Mouse (Mus musculus): ENCODE data around the gene Higd1a. TPM values are rescaled to one million over a fixed set of nuclear protein-coding genes. Genes with fewer than 3 reads are reported as not detected.

Higd1a gene
- polyA plus RNA-seq, 1 experiment from 2014 or later, result 144 TPM

DNA sequence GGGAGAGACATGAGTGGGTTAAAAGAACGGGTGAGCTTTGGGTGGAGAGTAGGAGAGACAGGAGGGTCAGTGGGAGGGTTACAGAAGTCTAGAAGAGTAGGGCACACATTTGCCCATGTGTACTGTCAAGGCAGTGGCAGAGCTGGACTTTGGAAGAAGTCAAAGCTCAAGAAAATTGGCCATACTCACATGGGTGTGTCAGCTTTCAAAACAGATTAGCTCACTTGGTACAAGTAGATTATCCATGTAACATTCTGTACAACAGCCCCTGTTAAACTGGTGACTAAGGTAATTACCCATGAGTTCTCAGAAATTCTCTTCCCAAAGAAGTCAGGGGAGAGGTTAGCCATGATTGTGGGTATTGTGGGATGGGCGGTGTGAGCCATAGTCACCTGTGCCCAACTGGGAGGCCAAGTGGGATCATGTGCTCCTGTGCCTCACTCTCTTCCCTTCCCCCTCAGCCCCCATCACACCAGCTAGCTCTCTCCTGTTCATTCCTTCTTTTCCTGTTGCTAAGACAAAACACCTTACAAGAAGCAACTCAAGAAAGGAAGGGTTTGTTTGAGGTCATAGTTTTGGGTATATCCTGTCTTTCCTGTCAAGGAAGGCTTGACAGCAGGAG is 14.0 kb upstream of the Higd1a start:
- WGBS, result 89% methylated on average over 2 of the region's 2 CpGs

DNA sequence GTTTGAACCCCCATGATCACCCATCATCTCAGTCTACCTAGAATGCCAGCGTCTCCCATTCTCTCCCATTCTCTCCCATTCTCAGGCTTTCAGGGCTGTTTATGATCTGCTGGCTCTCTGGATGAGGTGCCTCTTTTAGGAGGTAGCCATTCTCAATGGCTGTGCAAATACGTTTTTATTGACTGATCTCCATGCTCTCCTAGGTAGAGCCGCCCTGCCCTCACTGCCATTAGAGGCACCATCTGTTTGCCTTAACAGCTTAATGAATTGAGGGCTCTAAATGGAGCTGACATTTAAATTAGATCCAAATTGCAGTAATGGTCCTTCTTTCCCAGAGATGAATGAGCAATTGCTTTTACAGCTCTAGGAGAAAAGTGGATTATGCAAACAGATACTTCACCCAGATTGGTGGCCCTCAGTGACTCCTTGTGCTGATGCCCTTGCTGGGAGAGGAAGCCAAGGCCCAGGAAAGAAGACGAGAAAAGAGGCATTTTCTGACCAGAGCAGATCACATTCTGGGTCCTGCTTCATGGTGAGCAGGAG is 11.9 kb upstream of the Higd1a start:
- H3K36me3 ChIP-seq, result no peaks in the 10 kb centered on the region
- H3K4me3 ChIP-seq, result no peak overlapping the region
- no peak overlapping the region for H3K4me2 ChIP-seq
- H3K9me3 ChIP-seq, result no peaks in the 10 kb centered on the region
- no peak overlapping the region for H3K9ac ChIP-seq
- peaks cover 22% of the 10 kb centered on the region for H3K4me1 ChIP-seq (replicated peaks)
- peak overlapping the region; percentile 45; the same call in 1 of the 2 replicates for H3K27ac ChIP-seq
- ATAC-seq (ENCODE audit: low FRiP score), result no peak
- H3K27me3 ChIP-seq, result 0 out of 2 replicates have a peak, but pooled peaks cover 3% of the 10 kb centered on the region
- WGBS, result 49% methylated on average over 4 of the region's 4 CpGs

More for the DNA sequence above, 14.0 kb upstream of the Higd1a start:
- Histone ChIP-seq H3K27ac (no peak overlapping the region), H3K4me3 (no peak overlapping the region), H3K36me3 (no peaks in the 10 kb centered on the region), H3K4me1 (replicated peaks) (peaks cover 16% of the 10 kb centered on the region), H3K9me3 (no peaks in the 10 kb centered on the region), H3K27me3 (0 out of 2 replicates have a peak, but pooled peaks cover 3% of the 10 kb centered on the region), H3K4me2 (no peak overlapping the region), H3K9ac (no peak overlapping the region)
- no peak for ATAC-seq (ENCODE audit: low FRiP score)

DNA sequence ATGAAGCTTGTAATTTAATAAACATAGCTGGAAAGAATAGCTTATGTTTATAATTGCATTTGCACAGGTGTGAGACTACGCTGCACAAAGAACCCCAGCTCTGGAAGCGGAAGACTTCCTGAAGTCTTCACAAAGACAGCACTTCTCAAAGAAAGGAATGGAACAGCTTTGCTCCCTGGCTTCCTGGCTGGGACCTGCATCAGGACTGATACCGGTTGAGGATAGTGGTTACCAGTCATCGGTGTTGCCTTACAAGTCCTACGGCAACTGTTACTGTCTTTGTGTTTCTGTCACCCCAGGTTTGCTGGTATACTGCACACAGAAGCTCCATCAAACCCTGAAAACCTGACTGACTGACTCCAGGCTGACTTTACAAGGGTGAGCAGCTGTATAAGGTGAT is 11.3 kb upstream of the Higd1a start:
- ATAC-seq (ENCODE audit: low FRiP score), result no peak
- no peaks in the 10 kb centered on the region for H3K36me3 ChIP-seq
- 0 out of 2 replicates have a peak, but pooled peaks cover 3% of the 10 kb centered on the region for H3K27me3 ChIP-seq
- H3K9me3 ChIP-seq, result no peaks in the 10 kb centered on the region
- 87% methylated on average over 5 of the region's 5 CpGs for WGBS
- no peak overlapping the region for H3K4me3 ChIP-seq
- no peak overlapping the region for H3K4me2 ChIP-seq
- H3K9ac ChIP-seq, result no peak overlapping the region
- H3K27ac ChIP-seq, result 0 out of 2 replicates have a peak overlapping the region, but pooled peaks have one; percentile 45
- peaks cover 22% of the 10 kb centered on the region for H3K4me1 ChIP-seq (replicated peaks)

DNA sequence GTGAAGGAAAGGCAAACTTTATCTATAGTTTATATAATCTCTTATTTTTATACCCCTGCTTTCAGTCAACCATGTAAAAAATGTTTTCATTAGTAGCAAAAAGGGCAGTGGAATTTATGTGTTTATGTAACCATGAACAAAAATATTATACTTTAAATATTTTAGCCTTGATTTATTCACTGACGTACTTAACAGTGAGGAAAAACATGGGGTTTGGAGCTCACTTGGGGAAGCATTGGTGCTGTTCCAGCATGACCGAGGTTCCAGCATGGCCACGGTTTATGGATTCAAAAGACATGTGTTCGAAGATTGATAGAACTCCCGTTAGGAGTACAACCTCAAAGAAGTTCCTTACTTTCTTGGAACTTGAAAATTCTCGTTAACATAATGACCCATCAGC is 10.1 kb upstream of the Higd1a start:
- Histone ChIP-seq H3K4me2 (no peak overlapping the region), H3K9me3 (no peaks in the 10 kb centered on the region), H3K27ac (no peak overlapping the region), H3K9ac (no peak overlapping the region), H3K27me3 (no peaks in the 10 kb centered on the region), H3K36me3 (no peaks in the 10 kb centered on the region), H3K4me3 (no peak overlapping the region), H3K4me1 (replicated peaks) (peaks cover 22% of the 10 kb centered on the region)
- no peak for ATAC-seq (ENCODE audit: low FRiP score)
- WGBS, result 88% methylated on average over 6 of the region's 6 CpGs

DNA sequence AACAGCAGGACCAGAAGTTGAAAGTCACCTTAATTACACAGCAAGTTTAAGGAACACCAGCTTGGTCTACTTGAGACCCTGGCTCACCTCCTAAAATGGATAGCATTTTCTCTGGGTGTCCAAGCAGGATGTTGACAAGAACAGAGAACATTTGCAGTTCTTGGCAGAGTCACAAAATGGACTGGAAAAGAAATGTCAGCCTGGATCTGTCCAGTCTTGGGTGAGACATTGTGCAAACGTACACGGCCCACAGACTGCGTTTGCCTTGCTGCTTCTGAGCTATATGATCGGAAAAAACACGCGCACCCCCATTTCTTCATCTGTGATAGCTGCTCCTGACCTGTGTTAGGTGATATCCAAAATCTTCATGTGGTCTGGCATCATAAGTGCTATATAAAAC is 9.5 kb upstream of the Higd1a start:
- H3K4me1 ChIP-seq (replicated peaks), result peaks cover 22% of the 10 kb centered on the region
- no peak overlapping the region for H3K27ac ChIP-seq
- no peak overlapping the region for H3K9ac ChIP-seq
- H3K9me3 ChIP-seq, result no peaks in the 10 kb centered on the region
- H3K36me3 ChIP-seq, result no peaks in the 10 kb centered on the region
- no peak overlapping the region for H3K4me3 ChIP-seq
- WGBS, result 92% methylated on average over 6 of the region's 6 CpGs
- no peak for ATAC-seq (ENCODE audit: low FRiP score)
- H3K27me3 ChIP-seq, result no peaks in the 10 kb centered on the region
- no peak overlapping the region for H3K4me2 ChIP-seq

DNA sequence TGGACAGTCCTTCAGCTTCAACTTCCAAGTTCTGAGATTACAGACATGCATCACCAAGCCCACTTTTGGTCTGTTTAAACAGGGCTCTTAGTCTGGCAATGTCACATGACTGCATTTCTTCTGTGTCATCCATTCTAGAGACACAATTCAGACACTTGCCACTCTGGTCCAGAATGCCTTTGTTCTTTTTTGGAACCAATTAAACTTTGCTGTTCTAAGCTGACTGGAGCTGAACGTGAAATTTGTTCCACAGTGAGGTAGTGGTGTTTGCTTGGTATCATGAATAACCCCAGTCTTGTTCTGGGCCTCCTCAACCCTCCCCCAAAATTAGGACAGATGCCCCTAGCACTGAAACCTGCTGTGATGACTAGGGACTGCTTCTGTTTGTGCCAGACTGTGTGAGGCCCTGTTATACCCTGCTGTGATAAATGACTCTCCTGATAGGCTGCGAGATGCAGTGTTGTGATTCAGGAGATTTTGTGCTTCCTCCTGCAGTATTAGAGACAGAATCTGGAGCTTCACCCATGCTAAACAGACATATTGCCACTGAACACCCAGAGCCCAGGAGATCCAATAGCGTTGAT is 7.4 kb upstream of the Higd1a start:
- WGBS, result 30% methylated on average over 3 of the region's 3 CpGs
- H3K9ac ChIP-seq, result no peak overlapping the region
- H3K27me3 ChIP-seq, result no peaks in the 10 kb centered on the region
- H3K4me2 ChIP-seq, result no peak overlapping the region
- H3K36me3 ChIP-seq, result no peaks in the 10 kb centered on the region
- H3K4me1 ChIP-seq (replicated peaks), result peaks cover 18% of the 10 kb centered on the region
- H3K27ac ChIP-seq, result no peak overlapping the region
- no peak overlapping the region for H3K4me3 ChIP-seq
- no peak for ATAC-seq (ENCODE audit: low FRiP score)
- no peaks in the 10 kb centered on the region for H3K9me3 ChIP-seq

DNA sequence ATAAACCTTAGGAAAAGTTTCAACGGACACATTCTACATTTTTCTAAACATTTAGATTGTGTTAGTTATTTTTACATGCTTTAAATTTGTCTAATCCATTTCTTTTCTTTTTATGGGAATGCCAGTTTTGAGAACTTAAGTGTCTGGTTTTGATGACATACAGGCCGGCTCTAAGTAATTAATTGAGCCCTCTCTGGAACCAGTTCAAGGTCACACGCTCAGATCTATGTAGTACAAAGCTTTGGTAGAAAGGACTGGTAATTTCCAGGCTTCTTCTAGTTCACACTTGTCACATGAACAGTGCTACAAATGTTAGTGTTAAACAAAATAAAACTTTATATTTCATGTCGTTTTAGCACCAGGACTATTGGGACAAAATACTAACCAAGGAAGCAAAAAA is 6.7 kb upstream of the Higd1a start:
- H3K27ac ChIP-seq, result no peak overlapping the region
- ATAC-seq (ENCODE audit: low FRiP score), result no peak
- no peak overlapping the region for H3K4me3 ChIP-seq
- H3K9me3 ChIP-seq, result no peaks in the 10 kb centered on the region
- H3K9ac ChIP-seq, result no peak overlapping the region
- H3K36me3 ChIP-seq, result no peaks in the 10 kb centered on the region
- 72% methylated on average over 4 of the region's 4 CpGs for WGBS
- peaks cover 11% of the 10 kb centered on the region; the same call in 1 of the 2 replicates for H3K4me1 ChIP-seq (replicated peaks)
- H3K27me3 ChIP-seq, result no peaks in the 10 kb centered on the region
- H3K4me2 ChIP-seq, result no peak overlapping the region

DNA sequence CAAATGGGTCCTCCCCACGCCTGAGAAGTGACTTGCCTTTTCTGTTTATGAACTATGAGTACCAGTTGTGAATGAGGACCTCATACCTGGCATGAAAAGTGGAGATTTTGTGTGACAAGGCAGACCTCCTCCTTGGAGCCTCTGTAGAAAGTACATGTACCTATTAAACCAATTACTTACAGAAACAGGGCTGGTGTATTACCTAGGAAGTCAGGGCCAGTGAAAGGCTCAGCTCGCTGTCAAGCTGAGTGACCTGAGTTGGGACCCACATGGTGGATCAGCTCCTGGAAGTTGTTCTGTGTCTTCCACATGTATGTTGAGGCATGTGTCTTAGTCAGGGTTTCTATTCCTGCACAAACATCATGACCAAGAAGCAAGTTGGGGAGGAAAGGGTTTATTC is 2.8 kb upstream of the Higd1a start:
- H3K27me3 ChIP-seq, result no peaks in the 10 kb centered on the region
- 85% methylated on average over 2 of the region's 2 CpGs for WGBS
- H3K4me2 ChIP-seq, result no peak overlapping the region
- no peaks in the 10 kb centered on the region for H3K9me3 ChIP-seq
- peaks cover 18% of the 10 kb centered on the region for H3K4me1 ChIP-seq (replicated peaks)
- no peak overlapping the region for H3K27ac ChIP-seq
- ATAC-seq (ENCODE audit: low FRiP score), result no peak
- no peaks in the 10 kb centered on the region; the same call in 1 of the 2 replicates for H3K36me3 ChIP-seq
- H3K9ac ChIP-seq, result no peak overlapping the region
- H3K4me3 ChIP-seq, result no peak overlapping the region

DNA sequence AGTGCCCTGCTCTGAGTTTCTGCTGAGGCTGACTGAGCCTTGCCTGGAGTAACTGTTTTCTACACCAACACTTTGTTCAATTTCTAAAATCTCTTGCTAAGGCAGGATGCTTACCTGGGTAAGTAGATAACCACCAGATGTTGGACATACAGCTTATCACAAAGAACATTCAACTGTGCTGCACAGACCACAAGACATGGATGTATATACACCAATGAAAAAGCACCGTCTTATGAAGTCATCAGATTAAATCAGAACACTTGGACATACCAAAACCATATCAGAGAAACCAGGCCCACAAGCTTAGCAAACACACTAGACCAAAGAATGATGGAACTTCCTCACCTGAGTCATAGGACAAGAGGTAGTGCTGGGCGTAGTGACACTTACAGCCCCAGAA is 1.2 kb upstream of the Higd1a start:
- Histone ChIP-seq H3K36me3 (no peaks in the 10 kb centered on the region; the same call in 1 of the 2 replicates), H3K4me1 (replicated peaks) (peaks cover 23% of the 10 kb centered on the region), H3K9me3 (no peaks in the 10 kb centered on the region), H3K27ac (no peak overlapping the region), H3K9ac (no peak overlapping the region), H3K27me3 (no peaks in the 10 kb centered on the region), H3K4me3 (no peak overlapping the region), H3K4me2 (no peak overlapping the region)
- 95% methylated on average over 2 of the region's 2 CpGs for WGBS
- no peak for ATAC-seq (ENCODE audit: low FRiP score)

DNA sequence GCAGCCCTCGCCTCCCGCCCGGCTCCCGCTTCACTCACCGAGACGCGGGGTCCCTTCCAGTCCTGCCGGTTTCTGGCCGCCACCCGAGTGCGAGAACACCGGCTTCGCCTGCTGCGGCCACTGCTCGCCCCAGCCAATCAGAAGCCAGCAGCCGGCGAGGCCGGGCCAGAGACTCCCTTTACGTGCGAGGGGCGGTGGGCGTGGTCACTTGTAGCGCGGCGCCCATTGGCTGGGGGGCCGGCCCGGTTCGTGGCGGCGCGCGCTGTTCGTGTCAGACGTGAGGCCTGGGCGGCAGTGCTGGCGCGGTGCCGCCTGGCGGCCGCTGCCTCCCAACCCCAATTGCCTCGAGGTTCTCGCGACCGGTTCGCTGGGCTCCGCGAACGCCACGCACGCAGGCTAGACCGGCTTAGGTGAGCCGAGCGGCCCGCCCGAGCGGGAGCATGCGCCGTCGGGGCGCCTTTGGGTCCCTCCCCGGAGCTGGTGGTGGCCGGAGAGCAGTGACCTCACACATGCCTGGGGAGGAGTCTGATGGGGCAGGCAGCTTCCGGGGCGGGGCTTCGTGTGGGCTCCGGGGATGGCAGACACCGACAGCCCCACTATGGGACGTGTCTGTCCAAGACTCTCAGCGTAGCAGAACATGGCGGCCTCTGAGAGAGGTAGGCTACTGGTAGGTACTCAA is 549 bp downstream of the Higd1a start:
- Histone ChIP-seq H3K27ac (peak overlapping the region; percentile 97), H3K4me1 (replicated peaks) (peaks cover 23% of the 10 kb centered on the region), H3K9ac (peak overlapping the region; percentile 90), H3K27me3 (no peaks in the 10 kb centered on the region), H3K9me3 (no peaks in the 10 kb centered on the region), H3K4me2 (peak overlapping the region; percentile 91), H3K36me3 (no peaks in the 10 kb centered on the region; the same call in 1 of the 2 replicates), H3K4me3 (peak overlapping the region; percentile 84)
- peak; percentile 99 for ATAC-seq (ENCODE audit: low FRiP score)
- under 1% methylated on average over 53 of the region's 70 CpGs for WGBS

DNA sequence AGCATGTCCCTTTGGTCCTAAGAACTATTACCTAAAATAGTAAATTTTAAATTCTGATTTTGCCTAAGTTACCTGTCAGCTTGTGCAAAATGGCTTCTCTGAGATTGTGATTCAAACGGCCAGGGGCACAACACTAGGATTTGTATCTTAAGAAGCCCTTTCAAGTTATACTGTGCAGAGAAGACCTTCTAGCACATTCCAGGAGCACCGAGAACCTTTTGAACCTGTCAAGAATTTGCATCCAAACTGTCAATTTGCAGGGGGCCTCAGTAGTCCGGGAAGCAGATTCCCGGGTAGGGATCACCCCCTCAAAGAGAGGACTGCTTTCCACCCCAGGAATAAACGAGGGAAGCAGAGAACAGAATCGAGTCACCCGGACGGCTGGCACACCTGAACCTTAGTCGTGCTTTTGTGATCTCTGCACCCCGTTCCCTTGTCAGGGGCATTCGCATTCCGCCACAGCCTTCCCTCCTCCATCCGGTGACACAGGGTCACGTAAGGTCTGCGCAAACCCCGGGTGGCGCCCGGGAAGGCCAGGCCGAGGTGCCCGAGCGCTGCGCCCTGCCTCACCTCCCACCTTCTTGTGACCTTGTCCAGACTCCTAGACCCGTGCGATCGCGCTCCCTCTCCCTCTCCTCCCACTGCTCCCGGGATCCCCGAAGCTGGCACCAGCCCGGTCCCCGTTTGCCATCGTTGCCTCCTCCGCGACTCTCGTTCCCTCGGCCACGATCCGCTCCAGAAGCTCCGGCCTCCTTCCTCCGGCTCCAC is 1.3 kb downstream of the Higd1a start:
- Histone ChIP-seq H3K9me3 (no peaks in the 10 kb centered on the region), H3K27me3 (no peaks in the 10 kb centered on the region), H3K4me1 (replicated peaks) (peaks cover 23% of the 10 kb centered on the region), H3K9ac (peak overlapping the region; percentile 90), H3K27ac (peak overlapping the region; percentile 97), H3K4me2 (peak overlapping the region; percentile 91), H3K36me3 (peaks cover 2% of the 10 kb centered on the region), H3K4me3 (peak overlapping the region; percentile 84)
- ATAC-seq (ENCODE audit: low FRiP score), result peak; percentile 33; the same call in 1 of the 2 replicates
- 2% methylated on average over 39 of the region's 39 CpGs for WGBS

DNA sequence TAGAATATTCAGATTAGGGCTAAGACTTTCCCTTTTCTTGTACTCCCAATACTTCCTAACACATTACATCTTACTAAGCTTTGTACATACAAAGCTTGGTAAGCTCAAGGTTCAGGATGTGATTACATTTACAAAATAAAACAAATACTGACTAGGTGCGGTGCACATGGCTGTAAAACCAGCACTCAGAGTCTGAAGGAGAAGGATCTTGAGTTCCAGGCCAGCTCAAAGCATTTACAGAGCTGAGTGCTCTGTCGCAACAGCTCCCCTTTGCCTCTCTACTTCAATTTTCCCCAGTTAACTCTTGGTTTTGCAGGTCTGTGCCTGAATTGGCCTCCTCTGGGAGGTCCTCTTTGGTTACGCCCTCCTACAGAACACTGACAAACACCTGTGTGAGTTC is 3.9 kb downstream of the Higd1a start:
- Histone ChIP-seq H3K4me2 (no peak overlapping the region), H3K9ac (no peak overlapping the region), H3K36me3 (peaks cover 22% of the 10 kb centered on the region), H3K4me1 (replicated peaks) (peaks cover 23% of the 10 kb centered on the region), H3K27ac (no peak overlapping the region), H3K9me3 (no peaks in the 10 kb centered on the region), H3K4me3 (no peak overlapping the region), H3K27me3 (no peaks in the 10 kb centered on the region)
- ATAC-seq (ENCODE audit: low FRiP score), result no peak
- 96% methylated on average over 3 of the region's 3 CpGs for WGBS
